Mouse (Mus musculus) left cerebral cortex, postnatal 14 days (tissue): ENCODE results near the gene Adgra3. TPM values are rescaled to one million over a fixed set of nuclear protein-coding genes. Genes with fewer than 3 reads are reported as not detected.

Experiments
- DNase-seq, 2 experiments: peaks; one replicate each; pipeline ENCODE4 v3.0.0; 2021 to 2022; ENCODE audit warnings: low spot score in 2 of 2, mixed read lengths in 1 of 2
- intact Hi-C: fragments of 180-260 bp; cut with DNase I; formaldehyde crosslinking; loops from one replicate; pipeline ENCODE4 v1.15.1; 2025
- long read RNA-seq, 2 experiments: library from polyadenylated mRNA; stranded (forward); transcript quantifications; one replicate each; pipeline ENCODE4 v2.0.0; 2021
- total RNA-seq, 2 experiments: library from RNA; stranded (reverse); gene quantifications; 2 replicates each; pipeline ENCODE4 v1.2.3; 2021

The Adgra3 gene
- total RNA-seq = 10 to 100 TPM; 31.4 to 33.1 TPM
- long read RNA-seq, experiment 1, full-length matches to known transcripts = 31 of 39 reads
- long read RNA-seq, experiment 1, partial matches to known transcripts = 3 of 39 reads
- long read RNA-seq, experiment 1, other reads (novel, unspliced or antisense) = 5 of 39 reads
- long read RNA-seq, experiment 2, full-length matches to known transcripts = 37 of 45 reads
- long read RNA-seq, experiment 2, partial matches to known transcripts = 5 of 45 reads
- long read RNA-seq, experiment 2, other reads (novel, unspliced or antisense) = 3 of 45 reads

- intact Hi-C loops = loop anchor here (10.0 kb wide), 1 partner anchor 156 kb away; no protein-coding TSS in a partner anchor
- peak in 1 of 2 experiments; percentile 53 for DNase-seq
Measured at GRCm38 (mm10) chr5:50058421-50059286, at the start of gene Adgra3. Adgra3 (minus strand) TSS chr5:50059006.

GRCm38 (mm10) chr5:50083441-50083840 lies 24.6 kb upstream of the Adgra3 start:
- intact Hi-C loops = no loop called here

GRCm38 (mm10) chr5:50074245-50074644 lies 15.4 kb upstream of the Adgra3 start:
- peak in 1 of 2 experiments; percentile 13 for DNase-seq
- intact Hi-C loops = no loop called here

More at GRCm38 (mm10) chr5:50083441-50083840, 24.6 kb upstream of the Adgra3 start:
- DNase-seq = peak in 1 of 2 experiments; percentile 30

GRCm38 (mm10) chr5:50064236-50064635 lies 5.4 kb upstream of the Adgra3 start:
- intact Hi-C loops = no loop called here
- no peak for DNase-seq

GRCm38 (mm10) chr5:50059586-50059985 lies 780 bp upstream of the Adgra3 start:
- intact Hi-C loops = loop anchor here (10.0 kb wide), 1 partner anchor 155 kb away; no protein-coding TSS in a partner anchor

GRCm38 (mm10) chr5:50057612-50058420 lies 990 bp downstream of the Adgra3 start:
- intact Hi-C loops = loop anchor here (10.0 kb wide), 1 partner anchor 157 kb away; no protein-coding TSS in a partner anchor
- DNase-seq = no peak

More at GRCm38 (mm10) chr5:50059586-50059985, 780 bp upstream of the Adgra3 start:
- DNase-seq = no peak

- intact Hi-C loops = loop anchor here (10.0 kb wide), 1 partner anchor 162 kb away; no protein-coding TSS in a partner anchor
- DNase-seq = no peak
Measured at GRCm38 (mm10) chr5:50052456-50052855, 6.3 kb downstream of the Adgra3 start.

GRCm38 (mm10) chr5:50050668-50051425 lies 8.0 kb downstream of the Adgra3 start:
- intact Hi-C loops = loop anchor here (10.0 kb wide), 1 partner anchor 164 kb away; no protein-coding TSS in a partner anchor
- DNase-seq = no peak

- intact Hi-C loops = loop anchor here (10.0 kb wide), 1 partner anchor 165 kb away; no protein-coding TSS in a partner anchor
- DNase-seq = no peak
Measured at GRCm38 (mm10) chr5:50050037-50050436, 8.8 kb downstream of the Adgra3 start.

GRCm38 (mm10) chr5:50049506-50049905 lies 9.3 kb downstream of the Adgra3 start:
- intact Hi-C loops = no loop called here
- DNase-seq = no peak

GRCm38 (mm10) chr5:50048960-50049359 lies 9.8 kb downstream of the Adgra3 start:
- intact Hi-C loops = no loop called here
- no peak for DNase-seq

- DNase-seq = no peak
- intact Hi-C loops = no loop called here
Measured at GRCm38 (mm10) chr5:50048271-50048851, 10.4 kb downstream of the Adgra3 start.

- DNase-seq = no peak
- intact Hi-C loops = no loop called here
Measured at GRCm38 (mm10) chr5:50045180-50045579, 13.6 kb downstream of the Adgra3 start.

GRCm38 (mm10) chr5:50043677-50044076 lies 15.1 kb downstream of the Adgra3 start:
- intact Hi-C loops = no loop called here
- no peak for DNase-seq

- no peak for DNase-seq
- intact Hi-C loops = no loop called here
Measured at GRCm38 (mm10) chr5:50042274-50042943, 16.4 kb downstream of the Adgra3 start.

GRCm38 (mm10) chr5:50039521-50039920 lies 19.3 kb downstream of the Adgra3 start:
- intact Hi-C loops = no loop called here
- DNase-seq = no peak

GRCm38 (mm10) chr5:50037666-50038065 lies 21.1 kb downstream of the Adgra3 start:
- intact Hi-C loops = no loop called here
- DNase-seq = no peak
